Mouse (Mus musculus): Measurements from ENCODE around the gene Snrpb2. TPM values are rescaled to one million over a fixed set of nuclear protein-coding genes. Genes with fewer than 3 reads are reported as not detected.
A peak's percentile ranks its signal among the peaks of the same experiment; 100 is the strongest.

Gene Snrpb2
- 143 and 165 TPM in 2 replicates for total RNA-seq (2017)

DNA sequence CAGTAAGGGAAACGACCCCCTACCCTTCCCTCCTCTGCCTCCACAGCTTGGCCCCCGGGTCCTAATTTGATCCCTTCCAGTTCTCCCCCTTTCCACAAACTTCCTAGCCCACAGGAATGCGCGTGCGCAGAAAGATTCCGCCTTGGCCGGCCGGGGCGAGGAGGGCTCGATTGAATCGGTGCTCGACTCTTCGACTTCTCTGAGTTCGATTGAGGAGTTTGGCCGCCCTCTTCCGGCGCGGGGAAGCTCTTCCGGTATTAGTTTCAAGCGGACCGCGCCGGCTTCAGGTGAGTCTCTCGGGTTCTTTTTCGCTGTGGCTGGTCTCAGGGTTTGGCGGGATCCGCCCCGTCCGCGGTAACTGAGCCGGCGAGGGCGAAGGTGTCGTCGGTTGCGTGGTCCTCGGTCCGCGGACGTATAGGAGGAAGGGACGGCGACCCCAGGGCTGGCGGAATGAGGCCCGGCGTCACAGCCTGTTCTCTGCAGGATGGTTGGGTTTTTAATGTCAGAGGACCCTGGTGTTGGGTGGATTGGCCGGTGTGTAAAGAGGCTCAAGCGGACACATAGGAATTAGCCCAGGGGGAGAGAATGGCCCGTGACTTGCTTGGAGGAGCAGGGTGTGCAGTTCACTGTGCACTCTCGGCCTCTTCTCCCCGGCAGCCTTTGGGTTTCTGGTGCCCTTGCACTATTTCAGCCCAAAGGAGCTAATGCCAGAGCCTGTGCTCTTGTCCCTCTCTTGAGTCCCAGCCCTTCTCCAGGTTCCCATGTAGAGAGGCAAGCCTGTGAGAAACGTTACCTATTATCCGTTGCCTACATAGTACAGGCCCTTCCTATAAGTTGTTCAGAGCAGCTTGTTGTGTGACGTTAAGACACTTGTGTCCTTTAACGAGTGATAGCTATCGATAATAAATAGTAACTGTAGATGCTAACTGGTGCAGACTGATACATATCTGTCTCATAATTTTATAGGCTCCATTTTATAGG lies at the start of gene Snrpb2:
Gene Snrpb2 (plus strand): TSS at position 228 of the 981 bp plus-strand sequence.
- peak; percentile 98 for ATAC-seq (replicated peaks; ENCODE audit: low read depth, poor library complexity, severe bottlenecking)

DNA sequence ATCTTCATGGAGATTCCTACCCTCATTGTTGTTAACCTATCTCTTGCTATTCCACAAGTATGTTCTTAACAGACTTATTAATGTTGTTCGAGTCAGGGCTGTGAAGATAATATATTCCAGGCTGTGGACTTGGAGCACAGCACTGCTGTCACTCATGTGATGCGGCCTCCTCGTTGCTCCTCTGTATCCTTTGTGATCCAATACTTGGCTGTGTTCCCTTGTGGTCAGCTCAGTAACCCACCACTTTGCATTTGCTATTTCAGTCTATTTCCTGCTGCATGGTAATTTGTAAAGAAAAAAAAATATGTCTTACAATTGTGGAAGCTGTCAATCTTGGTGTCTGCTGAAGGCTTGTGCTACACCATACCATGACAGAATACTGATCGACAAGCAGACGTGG lies 49.8 kb upstream of the Snrpb2 start:
- ATAC-seq (replicated peaks; ENCODE audit: low read depth, poor library complexity, severe bottlenecking), result peak; percentile 96

DNA sequence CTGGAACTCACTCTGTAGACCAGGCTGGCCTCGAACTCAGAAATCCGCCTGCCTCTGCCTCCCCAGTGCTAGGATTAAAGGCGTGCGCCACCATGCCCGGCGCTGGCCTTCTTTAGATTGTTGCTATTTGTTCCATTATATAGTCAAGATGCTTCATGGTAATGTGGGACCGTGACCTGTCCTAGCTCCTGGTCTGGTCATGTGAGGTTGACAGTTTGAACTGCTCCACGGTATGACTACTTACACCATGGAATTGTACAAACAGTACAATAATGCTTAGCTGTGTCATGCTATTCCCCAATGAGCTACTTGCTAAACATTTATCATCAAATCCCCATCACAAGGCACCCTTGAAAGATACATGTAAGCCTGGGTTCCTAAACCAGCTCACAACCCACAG lies 44.8 kb upstream of the Snrpb2 start:
- no peak for ATAC-seq (replicated peaks; ENCODE audit: low read depth, poor library complexity, severe bottlenecking)

DNA sequence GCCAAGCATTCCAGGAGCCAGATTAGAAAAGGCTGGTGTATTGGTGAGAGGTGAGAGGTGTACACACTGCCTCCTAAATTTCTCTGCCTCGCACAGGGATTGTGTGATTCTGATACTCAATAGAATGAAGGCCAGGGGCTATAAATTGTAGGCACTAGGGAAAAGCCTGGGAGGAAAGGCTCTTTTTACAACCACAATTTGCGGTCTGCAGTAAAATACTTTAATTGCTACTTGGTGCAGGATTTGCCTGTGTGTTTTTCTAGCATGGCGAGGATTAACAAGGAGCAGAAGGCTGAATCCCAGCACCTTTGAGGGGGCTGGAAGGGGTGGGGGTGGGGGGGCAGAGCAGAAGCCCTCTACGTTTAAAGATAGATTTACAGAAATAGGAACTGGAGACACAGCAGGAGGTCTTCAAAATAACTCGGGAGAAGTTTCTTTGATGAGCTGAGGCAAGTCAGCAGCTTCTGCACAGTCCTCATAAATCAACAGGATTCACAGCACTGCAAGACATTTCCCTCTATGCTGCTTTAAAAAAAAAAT lies 44.2 kb upstream of the Snrpb2 start:
- no peak for ATAC-seq (replicated peaks; ENCODE audit: low read depth, poor library complexity, severe bottlenecking)

DNA sequence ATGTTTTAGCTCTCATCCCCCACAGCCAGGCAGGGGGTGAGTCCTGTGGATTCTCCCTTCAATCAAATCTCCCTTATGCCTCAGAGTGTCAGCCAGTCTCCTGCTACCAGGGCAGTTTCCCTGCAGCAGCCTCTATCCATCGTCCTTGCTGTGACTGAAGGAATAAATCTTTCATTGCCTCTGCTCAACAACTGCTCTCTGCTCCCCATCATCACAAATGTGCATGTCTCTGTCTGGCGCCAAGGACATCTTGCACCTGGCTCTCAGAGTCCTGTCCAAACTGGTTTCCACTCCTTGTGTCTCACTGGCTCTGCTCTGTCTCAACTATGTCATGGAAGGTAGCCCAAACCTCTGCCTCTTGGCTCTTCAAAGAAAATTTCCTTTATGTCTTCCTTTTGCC lies 43.1 kb upstream of the Snrpb2 start:
- no peak for ATAC-seq (replicated peaks; ENCODE audit: low read depth, poor library complexity, severe bottlenecking)

DNA sequence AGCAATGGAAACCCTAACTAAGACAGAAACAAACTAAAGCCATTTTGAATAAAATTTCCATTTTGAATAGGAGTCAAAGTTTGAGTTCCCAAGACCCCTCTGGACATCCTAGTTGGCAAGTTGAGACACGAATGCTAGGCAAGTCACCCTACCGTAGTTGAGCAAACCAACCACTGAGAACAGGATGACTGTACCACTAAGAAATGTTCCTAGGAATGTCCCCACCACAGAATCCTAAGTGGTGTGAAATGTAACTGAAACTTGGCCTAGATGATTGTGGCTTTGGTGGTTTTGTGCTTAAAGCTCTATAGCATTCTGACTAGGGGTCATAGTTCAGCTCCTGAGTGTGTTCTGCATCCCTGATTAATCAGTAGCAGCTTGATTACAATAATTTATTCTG lies 39.5 kb upstream of the Snrpb2 start:
- peak; percentile 27; the same call in 1 of the 2 replicates for ATAC-seq (replicated peaks; ENCODE audit: low read depth, poor library complexity, severe bottlenecking)

DNA sequence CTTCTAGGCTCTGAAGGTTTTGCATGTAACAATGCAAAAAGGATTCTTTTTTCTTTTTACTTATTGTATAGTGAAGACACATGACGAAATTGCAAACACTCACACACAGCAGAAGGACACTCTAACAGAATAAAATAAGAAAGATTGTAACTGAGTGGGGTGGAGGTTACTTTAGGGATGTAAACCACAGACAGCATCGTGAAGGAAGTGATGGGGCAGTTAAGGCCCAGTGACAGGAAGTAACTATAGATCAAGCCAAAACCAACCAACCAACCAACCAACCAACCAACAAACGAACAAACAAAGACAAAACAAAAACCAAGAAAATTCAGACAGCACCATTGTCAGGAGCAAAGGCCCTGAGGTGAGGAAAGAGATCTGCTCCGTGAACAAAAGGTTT lies 38.6 kb upstream of the Snrpb2 start:
- ATAC-seq (replicated peaks; ENCODE audit: low read depth, poor library complexity, severe bottlenecking), result peak; percentile 86

DNA sequence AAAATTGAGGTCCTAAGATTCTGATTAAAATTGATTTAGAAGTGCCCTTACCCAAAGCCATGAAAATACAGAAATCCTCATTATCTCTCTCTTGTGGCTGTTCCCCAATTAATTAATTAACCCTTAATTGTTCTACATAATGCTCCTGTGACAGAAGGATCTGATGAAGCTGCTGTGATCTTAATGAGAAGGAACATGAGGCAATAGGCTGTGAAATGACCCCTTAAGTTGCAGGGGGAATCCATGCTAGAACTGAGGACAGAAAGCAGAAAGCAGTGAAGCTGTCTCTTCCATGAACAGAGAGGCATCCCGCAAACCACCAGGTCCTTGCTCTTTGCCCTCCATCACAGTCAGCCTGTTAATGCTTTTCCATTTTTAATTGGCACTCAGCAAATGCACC lies 31.6 kb upstream of the Snrpb2 start:
- ATAC-seq (replicated peaks; ENCODE audit: low read depth, poor library complexity, severe bottlenecking), result no peak

DNA sequence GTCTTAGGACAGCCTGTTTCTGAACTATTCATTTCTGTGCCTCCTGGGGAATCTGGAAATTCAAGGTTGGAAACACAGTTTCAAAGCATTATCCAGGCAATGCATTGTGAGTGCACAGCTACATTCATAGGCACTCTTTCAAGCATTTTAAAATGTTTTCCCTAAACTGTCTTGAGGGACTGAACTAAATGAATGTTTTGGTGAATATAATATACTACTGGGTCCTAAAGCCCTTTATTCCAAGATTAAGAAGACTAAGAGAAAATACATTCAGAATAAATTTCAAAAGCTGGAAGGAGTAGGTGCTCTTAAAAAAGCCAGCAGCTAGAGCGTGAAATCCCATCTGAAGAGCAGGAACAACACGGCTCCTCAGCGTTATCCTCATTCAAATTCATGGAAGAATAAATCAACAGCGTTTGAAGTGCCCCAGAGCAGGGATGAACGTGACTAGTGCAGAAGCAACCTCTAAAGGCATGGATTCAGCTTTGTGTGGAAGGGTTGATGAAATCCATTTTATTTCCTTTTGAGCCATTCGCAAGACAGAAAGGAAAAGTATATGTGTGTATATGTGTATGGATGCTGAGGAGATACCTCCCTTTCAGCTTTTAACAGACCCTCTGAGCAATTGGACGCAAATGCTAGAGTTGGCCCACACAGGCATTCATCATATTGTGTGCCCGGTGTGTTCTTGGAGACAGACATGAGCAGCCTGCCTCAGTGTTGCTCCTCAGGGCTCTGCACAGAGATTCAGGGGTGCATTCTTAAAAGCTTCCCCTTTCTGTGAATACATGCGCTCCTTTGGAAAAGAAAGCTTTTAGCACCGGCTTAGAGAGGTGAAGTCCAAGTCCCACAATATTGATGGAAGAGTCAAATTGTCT lies 30.2 kb upstream of the Snrpb2 start:
- no peak for ATAC-seq (replicated peaks; ENCODE audit: low read depth, poor library complexity, severe bottlenecking)

DNA sequence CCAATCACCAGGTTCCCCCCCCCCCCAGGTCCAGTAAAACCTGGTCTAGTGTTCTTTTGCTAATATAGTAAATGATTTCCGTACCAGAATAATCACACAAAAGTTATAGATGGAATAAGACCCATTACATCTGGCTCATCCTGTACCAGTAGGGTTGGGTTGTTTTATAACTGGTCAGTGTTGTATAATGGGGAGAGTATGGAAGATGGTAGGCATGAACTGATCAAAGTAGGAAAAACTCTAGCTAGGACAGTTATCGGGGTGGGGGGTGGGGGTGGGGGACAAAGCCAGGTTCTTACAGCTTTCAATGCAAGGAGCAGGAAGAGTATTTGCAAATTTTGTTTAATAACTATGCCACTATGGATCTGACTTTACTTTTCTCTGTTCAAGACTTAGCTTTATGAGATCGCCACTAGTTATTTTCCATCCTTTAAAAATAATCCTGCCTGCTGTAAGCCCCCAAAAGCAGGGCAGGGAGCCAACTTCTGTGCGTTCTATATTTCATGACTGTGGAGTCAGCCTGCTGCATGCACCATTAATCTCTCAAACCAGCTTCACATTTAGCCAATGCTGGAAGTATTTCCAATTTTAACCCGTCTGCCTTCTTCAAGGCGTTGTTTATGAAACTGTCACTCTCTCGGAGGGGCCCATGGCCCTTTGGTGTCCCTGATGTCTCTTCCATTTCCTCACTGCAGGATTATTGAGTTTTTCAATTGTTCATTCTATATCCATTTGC lies 28.3 kb upstream of the Snrpb2 start:
- no peak for ATAC-seq (replicated peaks; ENCODE audit: low read depth, poor library complexity, severe bottlenecking)

DNA sequence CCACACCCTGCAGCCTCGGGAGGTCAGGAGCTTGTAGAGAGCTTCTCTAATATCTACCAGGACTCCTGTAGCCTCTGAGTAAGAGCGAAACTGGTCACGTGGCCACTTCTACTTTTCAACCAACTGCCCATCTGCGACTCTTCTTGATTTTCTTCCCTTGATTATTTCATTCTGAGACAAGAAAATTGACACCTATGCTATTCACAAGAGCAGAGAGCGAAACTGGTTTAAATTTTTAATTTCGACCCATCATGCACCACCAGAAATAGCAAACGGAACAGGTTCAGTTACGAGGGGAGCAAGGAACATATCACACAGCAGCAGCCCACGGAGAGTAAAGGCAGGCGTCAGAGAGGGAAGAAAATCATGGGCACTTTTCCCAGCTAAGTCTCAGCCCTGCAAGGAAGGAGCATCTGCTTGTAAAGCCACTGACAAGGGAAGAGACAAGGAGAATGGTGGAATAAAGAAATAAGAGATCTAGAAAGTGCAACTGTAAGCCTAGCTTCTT lies 27.7 kb upstream of the Snrpb2 start:
- ATAC-seq (replicated peaks; ENCODE audit: low read depth, poor library complexity, severe bottlenecking), result peak; percentile 56

DNA sequence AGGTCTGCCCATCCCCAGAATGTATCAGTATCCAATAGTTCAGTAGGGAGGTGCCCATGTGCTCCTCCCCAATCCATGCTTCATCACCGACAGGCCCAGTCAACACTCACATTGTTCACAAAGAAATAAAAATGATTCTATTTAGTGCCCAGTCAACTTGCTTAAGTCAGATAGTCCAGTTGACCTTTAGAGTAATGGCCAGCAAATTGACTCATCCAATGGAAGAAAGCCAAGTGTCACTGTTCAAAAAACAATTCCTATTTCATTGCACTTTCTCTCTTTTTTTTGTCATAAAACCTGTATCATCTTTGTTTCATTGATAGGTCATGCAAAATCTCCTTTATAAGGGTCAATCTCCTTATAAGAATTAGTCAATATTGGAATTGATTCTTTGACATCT lies 21.2 kb upstream of the Snrpb2 start:
- ATAC-seq (replicated peaks; ENCODE audit: low read depth, poor library complexity, severe bottlenecking), result no peak

DNA sequence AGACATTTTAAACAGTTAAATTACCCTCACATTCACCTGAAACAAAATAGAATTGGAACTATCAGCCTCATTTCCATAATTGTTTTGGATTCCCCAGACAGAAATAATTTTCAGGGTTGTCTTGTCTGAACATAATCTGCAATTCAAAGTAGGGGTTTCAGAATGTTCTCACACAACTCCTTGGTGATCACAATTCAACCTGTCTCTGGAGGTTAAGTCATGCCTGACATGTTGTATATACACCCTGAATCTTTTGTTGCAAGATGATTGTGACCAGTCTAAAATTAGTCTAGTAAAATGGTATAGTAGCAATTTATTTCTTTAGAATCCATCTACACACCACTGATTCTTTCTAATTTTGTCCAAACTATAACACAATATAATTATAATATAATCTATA lies 7.6 kb upstream of the Snrpb2 start:
- no peak for ATAC-seq (replicated peaks; ENCODE audit: low read depth, poor library complexity, severe bottlenecking)

DNA sequence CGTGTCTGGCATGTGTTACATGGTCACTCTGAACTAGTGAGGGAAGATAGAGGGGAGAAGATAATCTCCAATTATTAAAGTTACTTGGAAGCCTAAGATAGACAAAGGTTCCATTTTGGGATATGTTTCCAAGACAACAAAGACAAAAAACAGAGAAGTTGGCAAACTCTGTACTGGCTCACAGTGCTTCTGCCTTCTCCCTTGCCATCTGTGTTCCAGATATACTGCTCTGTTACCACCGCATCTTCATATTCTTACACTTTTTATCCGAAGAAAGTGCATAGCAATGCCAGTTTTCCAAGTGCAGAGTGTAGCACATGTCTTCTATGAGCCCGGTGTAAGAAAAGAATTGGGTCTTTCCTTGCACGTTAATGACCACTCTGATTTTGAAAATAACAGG lies 6.1 kb upstream of the Snrpb2 start:
- no peak for ATAC-seq (replicated peaks; ENCODE audit: low read depth, poor library complexity, severe bottlenecking)

DNA sequence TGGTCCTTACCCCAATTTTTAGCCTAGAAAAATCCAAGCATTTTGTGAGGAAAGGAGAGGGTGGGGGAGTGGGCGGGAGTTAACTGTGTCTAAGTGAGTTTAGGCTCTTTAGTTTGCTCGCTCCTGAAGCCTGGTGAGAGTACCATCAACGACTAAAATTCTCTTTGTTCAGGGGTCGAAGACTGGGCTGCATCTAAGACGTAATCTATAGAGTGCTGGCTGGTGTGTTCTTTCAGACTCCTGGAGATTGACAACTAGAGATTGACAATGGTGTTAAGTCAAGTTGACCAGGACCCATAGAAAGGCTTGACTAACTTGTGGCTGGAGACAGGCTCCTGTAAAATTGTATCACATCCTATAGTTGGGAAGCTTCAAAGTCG lies 417 bp upstream of the Snrpb2 start:
- ATAC-seq (replicated peaks; ENCODE audit: low read depth, poor library complexity, severe bottlenecking), result no peak; the same call in 1 of the 2 replicates

DNA sequence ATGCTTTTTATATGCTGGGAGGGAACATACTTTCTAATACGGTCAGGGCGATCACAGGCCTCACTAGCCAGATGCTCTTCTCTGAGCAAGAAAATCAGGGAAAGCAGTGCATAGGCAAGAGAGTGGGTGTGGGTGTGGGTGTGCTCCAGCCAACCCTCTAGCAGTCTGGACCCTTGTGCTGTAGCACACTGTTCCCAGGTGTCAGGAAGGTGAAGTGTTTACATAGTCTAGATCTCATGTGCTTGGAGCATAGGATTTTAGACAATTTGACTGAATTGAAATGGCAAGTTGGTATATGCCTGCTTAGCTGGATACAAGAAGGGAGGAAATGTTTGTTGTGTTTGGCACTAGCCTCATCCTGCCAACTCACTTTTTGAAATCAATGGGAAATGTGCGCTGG lies 3.1 kb downstream of the Snrpb2 start:
- ATAC-seq (replicated peaks; ENCODE audit: low read depth, poor library complexity, severe bottlenecking), result no peak

DNA sequence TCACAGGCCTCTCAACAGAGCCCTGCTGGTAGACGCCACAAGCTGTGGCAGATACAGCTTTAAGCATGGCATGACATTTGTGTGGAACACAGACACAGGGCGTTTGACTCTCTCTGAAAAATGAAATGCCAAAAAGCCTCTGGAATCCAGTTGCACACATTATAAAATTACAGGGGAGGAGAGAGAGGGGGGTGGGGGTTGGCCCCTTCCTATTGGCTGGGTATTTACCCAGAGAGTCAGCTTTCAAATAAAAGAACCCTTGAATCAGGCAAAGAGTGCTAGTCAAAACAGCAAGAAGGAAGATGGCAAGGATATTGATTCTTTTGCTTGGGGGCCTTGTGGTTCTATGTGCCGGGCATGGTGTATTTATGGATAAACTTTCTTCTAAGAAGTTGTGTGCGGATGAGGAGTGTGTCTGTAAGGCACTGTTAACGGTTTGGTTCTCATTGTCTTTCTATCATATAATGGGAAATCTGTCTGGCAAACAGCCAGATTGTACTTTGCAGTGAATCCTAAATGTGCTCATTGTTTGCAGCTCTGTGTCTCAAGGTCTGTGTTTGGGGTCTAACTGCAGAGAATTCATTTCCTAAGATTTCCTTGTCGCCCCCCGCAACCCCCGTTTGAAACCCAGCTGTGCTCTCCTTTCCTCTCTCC lies 15.5 kb downstream of the Snrpb2 start, which contains the start of gene Otor:
Gene Otor (plus strand): TSS at position 276 of the 654 bp plus-strand sequence.
- no peak for ATAC-seq (replicated peaks; ENCODE audit: low read depth, poor library complexity, severe bottlenecking)

DNA sequence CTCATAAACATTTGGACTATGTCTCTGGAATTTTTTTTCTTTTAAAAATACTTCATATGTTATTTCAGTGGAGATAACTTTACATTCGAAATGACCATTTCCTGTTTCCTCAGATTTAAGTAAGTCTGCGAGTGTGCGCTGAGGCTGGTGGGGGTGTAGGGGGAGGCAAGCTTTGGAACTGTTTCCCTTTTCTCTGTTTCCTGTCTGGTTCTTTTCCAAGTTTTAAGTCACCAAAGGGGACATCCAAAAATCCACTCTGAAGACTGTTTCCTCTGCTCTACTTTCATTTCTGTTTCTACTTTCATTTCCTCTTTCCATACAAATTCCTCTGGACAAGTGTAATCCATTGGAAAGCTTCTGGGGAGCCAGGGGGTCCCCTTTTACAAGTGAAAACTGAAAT lies 18.9 kb downstream of the Snrpb2 start:
- ATAC-seq (replicated peaks; ENCODE audit: low read depth, poor library complexity, severe bottlenecking), result peak; percentile 81

DNA sequence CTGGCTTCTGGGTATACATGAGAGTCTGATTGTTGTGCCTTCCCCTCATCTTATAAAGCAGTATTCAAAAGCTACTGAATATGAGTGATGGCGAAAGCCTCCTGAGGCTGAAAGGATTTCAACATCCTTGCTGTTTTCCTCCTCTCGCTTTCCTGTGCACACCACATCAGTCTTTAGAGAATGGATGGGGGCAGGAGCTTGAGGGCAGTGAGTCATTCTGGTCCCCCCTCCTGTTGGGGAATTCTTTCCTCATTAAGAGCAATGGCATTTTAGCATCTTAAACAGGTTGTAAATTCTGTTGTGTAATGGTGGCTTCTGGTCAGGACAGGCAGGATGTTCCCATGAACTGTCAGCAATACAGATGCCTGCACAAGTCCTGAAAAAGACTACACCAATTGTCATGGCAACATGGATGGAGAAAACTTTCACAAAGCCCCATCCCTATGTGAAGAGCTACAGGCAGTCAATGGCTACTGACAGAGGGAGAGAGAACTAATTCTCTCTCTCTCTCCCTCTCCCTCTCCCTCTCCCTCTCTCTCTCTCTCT lies 22.1 kb downstream of the Snrpb2 start:
- peak; percentile 40 for ATAC-seq (replicated peaks; ENCODE audit: low read depth, poor library complexity, severe bottlenecking)

Data from common myeloid progenitor, adult 5-6 weeks (primary cell).